Mouse (Mus musculus): ENCODE data around the gene Snx33. TPM values are rescaled to one million over a fixed set of nuclear protein-coding genes. Genes with fewer than 3 reads are reported as not detected.

Gene Snx33
- total RNA-seq, 2 experiments from 2014 or later: 6.3 to 7.0 TPM

Other genes with a start within 250 kb of the Snx33 start
- gene Lingo1, start 131.9 kb downstream of the Snx33 start, total RNA-seq (2021): 100 to 1,000 TPM; 293 to 311 TPM
- gene Odf3l1, start 63.7 kb downstream of the Snx33 start, total RNA-seq (2021): not detected
- 10 to 100 TPM; 33.0 to 36.4 TPM for gene Cspg4, start 63.3 kb downstream of the Snx33 start, total RNA-seq (2021)
- 10 to 100 TPM; 52.4 to 53.2 TPM for gene Imp3, start 9.1 kb upstream of the Snx33 start, total RNA-seq (2021)
- 10 to 100 TPM; 16.7 to 18.1 TPM for gene Snupn, start 22.5 kb upstream of the Snx33 start, total RNA-seq (2021)
- 10 to 100 TPM; 31.3 TPM for gene Ptpn9, start 66.6 kb upstream of the Snx33 start, total RNA-seq (2021)
- gene Sin3a, start 143.7 kb upstream of the Snx33 start, total RNA-seq (2021): 10 to 100 TPM; 27.3 to 29.7 TPM
- 100 to 1,000 TPM; 117 to 132 TPM for gene Man2c1, start 202.3 kb upstream of the Snx33 start, total RNA-seq (2021)
- 10 to 100 TPM in 1 of 2 experiments, 1 to 10 TPM in 1; 8.7 to 10.3 TPM for gene Neil1, start 219.9 kb upstream of the Snx33 start, total RNA-seq (2021)
- 10 to 100 TPM; 86.6 to 87.5 TPM for gene Commd4, start 230.0 kb upstream of the Snx33 start, total RNA-seq (2021)

All from layer of hippocampus, postnatal 14 days (tissue).